Comparison of ENCODE assay signal across 10 mouse cellular contexts in the genomic region with DNA sequence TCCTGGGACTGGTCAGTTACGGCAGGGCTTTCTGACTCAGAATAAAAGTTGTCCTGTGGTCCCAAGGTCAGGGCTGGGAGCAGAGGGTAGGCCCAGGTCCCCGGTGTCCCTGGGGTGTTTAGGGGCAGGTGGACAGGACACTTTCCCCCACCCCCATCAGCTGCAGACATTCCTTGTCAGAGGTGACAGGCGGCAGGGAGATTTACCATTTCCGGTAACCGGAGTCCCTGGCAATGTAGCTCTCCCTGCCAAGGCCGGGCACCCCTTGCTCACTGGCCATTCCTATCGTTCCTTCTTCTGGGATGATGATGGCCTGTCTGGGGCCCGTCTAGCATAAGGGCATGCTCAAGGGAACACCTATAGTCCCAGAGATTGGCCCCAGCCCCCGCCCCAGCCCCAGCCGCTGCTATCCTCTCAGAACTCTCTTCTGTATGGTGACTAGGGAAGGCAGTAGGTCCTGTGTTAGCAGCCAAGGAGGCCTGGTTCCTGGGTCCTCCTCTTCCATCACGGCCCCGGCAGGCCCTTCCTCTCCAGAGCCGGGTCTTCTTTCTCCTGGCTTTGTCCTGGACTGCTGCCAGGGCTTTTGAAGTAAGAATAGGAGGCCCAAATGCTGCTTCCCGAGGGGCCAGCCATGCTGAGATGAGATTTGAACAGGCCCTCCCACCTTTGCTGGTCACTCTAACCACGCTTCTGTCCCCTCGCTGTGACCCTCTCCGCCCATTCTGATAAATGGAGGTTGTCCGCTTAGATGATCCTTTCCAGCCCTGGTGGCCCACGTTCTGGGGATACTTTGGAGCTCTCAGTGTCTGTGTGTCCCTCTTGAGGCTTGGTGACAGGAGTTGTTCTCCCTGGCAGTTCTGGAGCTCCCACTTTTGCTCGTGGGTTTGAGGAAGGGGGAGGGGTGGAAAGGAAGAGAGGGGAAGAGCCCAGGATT. TPM values are rescaled to one million over a fixed set of nuclear protein-coding genes. Genes with fewer than 3 reads are reported as not detected.
DNase-seq lines count a peak whose midpoint lies in the region; ATAC-seq and TF ChIP-seq lines count a peak whose summit lies in the region.
"Had no signal": no experiment of that assay in that cellular context is flagged by ENCODE, and none has a peak within 500 bp of the region (broad histone marks: within the 10 kb centered on the region; RNA-seq: fewer than 3 reads in every experiment).

No protein-coding gene starts in this region.

- peak overlapping the region; percentile 27 for H3K4me2 ChIP-seq in kidney, embryonic 15.5 days
- 0 out of 2 replicates have a peak overlapping the region, but pooled peaks have one; percentile 10 for H3K4me2 ChIP-seq in embryonic facial prominence, embryonic 11.5 days (ENCODE audit: low read depth, low read length)
- peak overlapping the region; percentile 28 for H3K4me2 ChIP-seq in heart, postnatal 0 days (ENCODE audit: low read depth, low read length)
- H3K4me2 ChIP-seq in liver, postnatal 0 days (ENCODE audit: low read depth, low read length), result no peak overlapping the region

- H3K9me3 ChIP-seq in kidney, embryonic 15.5 days (replicated peaks), result no peaks in the 10 kb centered on the region
- H3K9me3 ChIP-seq in embryonic facial prominence, embryonic 11.5 days (replicated peaks; ENCODE audit: control insufficient read depth, low read length), result no peaks in the 10 kb centered on the region
- no peaks in the 10 kb centered on the region for H3K9me3 ChIP-seq in heart, postnatal 0 days (replicated peaks; ENCODE audit: control insufficient read depth, low read length)
- no peaks in the 10 kb centered on the region for H3K9me3 ChIP-seq in liver, postnatal 0 days (ENCODE audit: low read length)

- no peak for DNase-seq in kidney, adult 9 months
- no peak for DNase-seq in embryonic facial prominence, embryonic 11.5 days (ENCODE audit: low spot score)
- DNase-seq in heart, postnatal 0 days (ENCODE audit: low spot score), result peak; percentile 43
- no peak for DNase-seq in liver, postnatal 0 days
- no peak for DNase-seq in testis, postnatal 14 days (ENCODE audit: low spot score)
- DNase-seq in cerebellum, adult 8-10 months, result no peak
- DNase-seq in ovary, postnatal 14 days (ENCODE audit: low spot score), result no peak

- no peak overlapping the region for H3K4me3 ChIP-seq in kidney, embryonic 15.5 days (replicated peaks)
- H3K4me3 ChIP-seq in embryonic facial prominence, embryonic 11.5 days (ENCODE audit: low read depth, low read length), result no peak overlapping the region
- no peak overlapping the region for H3K4me3 ChIP-seq in heart, postnatal 0 days (ENCODE audit: low read depth, low read length)
- no peak overlapping the region for H3K4me3 ChIP-seq in liver, postnatal 0 days (ENCODE audit: low read depth, low read length)

- no peak for TF ChIP-seq CTCF in heart, postnatal 0 days (IDR thresholded peaks at IDR 0.05; ENCODE audit: low read depth)
- no peak for TF ChIP-seq CTCF in liver, postnatal 0 days (IDR thresholded peaks at IDR 0.05; ENCODE audit: low read depth)

- no peak for TF ChIP-seq EP300 in heart, postnatal 0 days (IDR thresholded peaks at IDR 0.05; ENCODE audit: low read depth)
- TF ChIP-seq EP300 in liver, postnatal 0 days (IDR thresholded peaks at IDR 0.05; ENCODE audit: low read depth), result no peak

- H3K9ac ChIP-seq in kidney, embryonic 15.5 days, result peak overlapping the region; percentile 24; the same call in 1 of the 2 replicates
- peak overlapping the region; percentile 25 for H3K9ac ChIP-seq in embryonic facial prominence, embryonic 11.5 days (replicated peaks; ENCODE audit: low read length)
- peak overlapping the region; percentile 24 for H3K9ac ChIP-seq in heart, postnatal 0 days (replicated peaks; ENCODE audit: low read depth, low read length)
- H3K9ac ChIP-seq in liver, postnatal 0 days (replicated peaks), result no peak overlapping the region

- H3K27ac ChIP-seq in kidney, embryonic 15.5 days, result peak overlapping the region; percentile 92
- peak overlapping the region; percentile 52; the same call in 1 of the 2 replicates for H3K27ac ChIP-seq in embryonic facial prominence, embryonic 11.5 days (replicated peaks; ENCODE audit: low read depth, low read length)
- H3K27ac ChIP-seq in heart, postnatal 0 days (ENCODE audit: low read depth), result peak overlapping the region; percentile 97
- H3K27ac ChIP-seq in liver, postnatal 0 days (ENCODE audit: low read depth), result peak overlapping the region; percentile 55; the same call in 1 of the 2 replicates

- peaks cover 86% of the 10 kb centered on the region for H3K4me1 ChIP-seq in kidney, embryonic 15.5 days
- H3K4me1 ChIP-seq in embryonic facial prominence, embryonic 11.5 days (ENCODE audit: control insufficient read depth, insufficient read depth, low read length), result peaks cover 27% of the 10 kb centered on the region
- peaks cover 83% of the 10 kb centered on the region for H3K4me1 ChIP-seq in heart, postnatal 0 days (ENCODE audit: control insufficient read depth, insufficient read depth)
- H3K4me1 ChIP-seq in liver, postnatal 0 days (ENCODE audit: insufficient read depth), result peaks cover 50% of the 10 kb centered on the region

- H3K27me3 ChIP-seq in kidney, embryonic 15.5 days, result no peaks in the 10 kb centered on the region
- no peaks in the 10 kb centered on the region for H3K27me3 ChIP-seq in embryonic facial prominence, embryonic 11.5 days (ENCODE audit: control insufficient read depth, insufficient read depth, low read length)
- no peaks in the 10 kb centered on the region for H3K27me3 ChIP-seq in heart, postnatal 0 days (ENCODE audit: control insufficient read depth, insufficient read depth, low read length)
- no peaks in the 10 kb centered on the region for H3K27me3 ChIP-seq in liver, postnatal 0 days (ENCODE audit: insufficient read depth, low read length)

- WGBS in kidney, embryonic 15.5 days, result 19% methylated on average over 20 of the region's 20 CpGs
- WGBS in embryonic facial prominence, embryonic 11.5 days, result 46% methylated on average over 20 of the region's 20 CpGs
- 8% methylated on average over 20 of the region's 20 CpGs for WGBS in heart, postnatal 0 days
- WGBS in liver, postnatal 0 days (ENCODE audit: insufficient replicate concordance), result 59% methylated on average over 20 of the region's 20 CpGs

- H3K36me3 ChIP-seq in kidney, embryonic 15.5 days, result no peaks in the 10 kb centered on the region
- no peaks in the 10 kb centered on the region for H3K36me3 ChIP-seq in embryonic facial prominence, embryonic 11.5 days (replicated peaks; ENCODE audit: control insufficient read depth, insufficient read depth, low read depth, low read length)
- H3K36me3 ChIP-seq in heart, postnatal 0 days (replicated peaks; ENCODE audit: control insufficient read depth, insufficient read depth, low read length), result no peaks in the 10 kb centered on the region
- no peaks in the 10 kb centered on the region for H3K36me3 ChIP-seq in liver, postnatal 0 days (replicated peaks; ENCODE audit: insufficient read depth, low read length)

- ATAC-seq in kidney, embryonic 15.5 days (replicated peaks; ENCODE audit: low FRiP score), result no peak
- ATAC-seq in embryonic facial prominence, embryonic 11.5 days (replicated peaks; ENCODE audit: insufficient number of reproducible peaks, low FRiP score, low TSS enrichment, low read depth), result no peak
- ATAC-seq in heart, postnatal 0 days (ENCODE audit: insufficient read depth, low read depth), result no peak
- no peak for ATAC-seq in liver, postnatal 0 days

RNA-seq across cellular contexts. Expression of gene Hspg2, which starts 17.8 kb away (rescaled TPM):
- 34.2 and 35.7 TPM in 2 replicates for polyA plus RNA-seq in kidney, embryonic 15.5 days (2015; fragmentation: Nextera tagmentation; extraction: Ambion mirVana)
- polyA plus RNA-seq in embryonic facial prominence, embryonic 11.5 days (2014; fragmentation: Nextera tagmentation; extraction: Ambion mirVana), result 14.4 and 17.6 TPM in 2 replicates
- 473 and 516 TPM in 2 replicates for total RNA-seq in heart, postnatal 0 days (2014; rRNA removed; ENCODE audit: low replicate concordance)
- 41.2 and 42.4 TPM in 2 replicates for polyA plus RNA-seq in heart, postnatal 0 days (2015; fragmentation: Nextera tagmentation; extraction: Ambion mirVana)
- polyA plus RNA-seq in liver, postnatal 0 days (2015; fragmentation: Nextera tagmentation; extraction: Ambion mirVana), result 5.1 TPM in 2 replicates

RNA-seq across cellular contexts. Expression of gene 1700013G24Rik, which starts 33.3 kb away (rescaled TPM):
- polyA plus RNA-seq in kidney, embryonic 15.5 days (2015; fragmentation: Nextera tagmentation; extraction: Ambion mirVana), result not detected in 2 replicates
- not detected in 2 replicates for polyA plus RNA-seq in embryonic facial prominence, embryonic 11.5 days (2014; fragmentation: Nextera tagmentation; extraction: Ambion mirVana)
- not detected in 2 replicates for total RNA-seq in heart, postnatal 0 days (2014; rRNA removed; ENCODE audit: low replicate concordance)
- not detected in 2 replicates for polyA plus RNA-seq in heart, postnatal 0 days (2015; fragmentation: Nextera tagmentation; extraction: Ambion mirVana)
- polyA plus RNA-seq in liver, postnatal 0 days (2015; fragmentation: Nextera tagmentation; extraction: Ambion mirVana), result not detected in 2 replicates
- polyA plus RNA-seq: liver, embryonic 16.5 days; spleen, adult 2 months had no signal

RNA-seq across cellular contexts. Expression of gene Cela3b, which starts 56.0 kb away (rescaled TPM):
- not detected in 2 replicates for polyA plus RNA-seq in kidney, embryonic 15.5 days (2015; fragmentation: Nextera tagmentation; extraction: Ambion mirVana)
- polyA plus RNA-seq in embryonic facial prominence, embryonic 11.5 days (2014; fragmentation: Nextera tagmentation; extraction: Ambion mirVana), result not detected in 2 replicates
- total RNA-seq in heart, postnatal 0 days (2014; rRNA removed; ENCODE audit: low replicate concordance), result not detected in 2 replicates
- not detected in 2 replicates for polyA plus RNA-seq in heart, postnatal 0 days (2015; fragmentation: Nextera tagmentation; extraction: Ambion mirVana)
- polyA plus RNA-seq in liver, postnatal 0 days (2015; fragmentation: Nextera tagmentation; extraction: Ambion mirVana), result 0.42 and 6.5 TPM in 2 replicates
